ENCODE assay signal across 11 mouse cellular contexts in the genomic region with DNA sequence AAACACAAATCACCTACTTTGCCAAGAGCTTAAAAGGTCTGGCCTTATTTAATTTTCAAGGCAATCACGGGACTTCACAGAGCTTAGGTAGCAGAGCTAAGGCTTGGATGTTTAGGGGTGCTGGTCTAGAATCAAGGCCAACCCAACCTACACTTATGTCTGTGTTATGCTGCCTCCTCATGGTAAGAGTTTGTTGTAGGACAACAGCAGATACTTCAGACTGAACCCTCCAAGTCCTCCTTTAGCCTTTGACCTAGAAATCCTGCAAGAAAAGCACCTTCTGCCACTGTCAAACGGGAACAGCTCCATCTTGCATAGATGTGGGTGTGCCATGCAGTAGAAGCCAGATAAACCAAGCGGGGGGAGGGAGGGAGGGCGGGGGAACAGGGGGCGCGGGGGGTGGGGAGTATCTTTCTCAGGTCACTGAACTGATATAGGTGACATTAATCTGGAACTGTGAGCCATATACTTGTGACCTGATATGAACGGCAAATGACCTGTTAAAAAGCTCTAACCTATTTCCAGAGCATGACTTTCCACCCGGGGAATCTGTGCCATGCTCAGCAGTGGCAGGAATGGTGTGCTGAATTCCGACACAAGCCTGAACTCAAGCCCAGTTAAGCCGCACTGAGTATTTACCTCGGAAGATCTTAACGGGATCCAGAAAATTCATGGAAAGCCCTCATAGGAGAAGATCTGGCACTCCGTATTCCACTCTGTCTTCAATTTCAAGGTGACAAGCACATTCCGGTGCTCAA.
DNase-seq lines count a peak whose midpoint lies in the region; ATAC-seq and TF ChIP-seq lines count a peak whose summit lies in the region.
"Had no signal": no experiment of that assay in that cellular context is flagged by ENCODE, and none has a peak within 500 bp of the region (broad histone marks: within the 10 kb centered on the region; RNA-seq: fewer than 3 reads in every experiment).

No protein-coding gene starts in this region.

- no peaks in the 10 kb centered on the region for H3K27me3 ChIP-seq in MEL (ENCODE audit: control insufficient read depth in 1 of 2, insufficient read depth in 2 of 2, low read length in 2 of 2)
- H3K27me3 ChIP-seq in hindbrain, embryonic 10.5 days (ENCODE audit: insufficient read depth, poor library complexity, severe bottlenecking), result no peaks in the 10 kb centered on the region
- H3K27me3 ChIP-seq: embryonic facial prominence, embryonic 13.5 days; intestine, embryonic 15.5 days; neural tube, embryonic 15.5 days had no signal

- TF ChIP-seq EP300 in MEL (IDR thresholded peaks at IDR 0.05; ENCODE audit: low read depth in 1 of 2, low read length in 2 of 2), result no peak

- no peak; the same call in 1 of the 2 replicates for TF ChIP-seq RAD21 in MEL (IDR thresholded peaks at IDR 0.05; ENCODE audit: low read depth, low read length)

- no peaks in the 10 kb centered on the region for H3K36me3 ChIP-seq in MEL (ENCODE audit: control insufficient read depth in 1 of 2, insufficient read depth in 2 of 2, low read length in 2 of 2)
- no peaks in the 10 kb centered on the region for H3K36me3 ChIP-seq in hindbrain, embryonic 10.5 days
- H3K36me3 ChIP-seq: embryonic facial prominence, embryonic 13.5 days; intestine, embryonic 15.5 days; neural tube, embryonic 15.5 days had no signal

- no peaks in the 10 kb centered on the region for H3K79me2 ChIP-seq in MEL (ENCODE audit: control insufficient read depth, insufficient read depth, low read length, poor library complexity)

- H3K27ac ChIP-seq in layer of hippocampus, adult 2 months, result no peak overlapping the region
- no peak overlapping the region for H3K27ac ChIP-seq in MEL (ENCODE audit: control insufficient read depth, low read depth, low read length)
- no peak overlapping the region for H3K27ac ChIP-seq in cortical plate, adult 2 months (ENCODE audit: insufficient read depth, low read length)
- no peak overlapping the region for H3K27ac ChIP-seq in hindbrain, embryonic 10.5 days
- H3K27ac ChIP-seq: embryonic facial prominence, embryonic 13.5 days; intestine, embryonic 15.5 days; neural tube, embryonic 15.5 days had no signal

- no peak overlapping the region for H3K9ac ChIP-seq in MEL (ENCODE audit: control insufficient read depth, low read depth, low read length, poor library complexity, severe bottlenecking)
- H3K9ac ChIP-seq: embryonic facial prominence, embryonic 13.5 days; intestine, embryonic 15.5 days; neural tube, embryonic 15.5 days had no signal

- 88% methylated on average over 14 of the region's 14 CpGs for WGBS in hindbrain, embryonic 10.5 days

- peak; percentile 32 for ATAC-seq in inflammation-experienced regulatory T-cells, adult 6 months
- ATAC-seq: intestine, embryonic 15.5 days had no signal

- H3K9me3 ChIP-seq in MEL (replicated peaks; ENCODE audit: insufficient read depth, low read length), result no peaks in the 10 kb centered on the region
- H3K9me3 ChIP-seq in hindbrain, embryonic 10.5 days, result no peaks in the 10 kb centered on the region
- H3K9me3 ChIP-seq: embryonic facial prominence, embryonic 13.5 days; intestine, embryonic 15.5 days; neural tube, embryonic 15.5 days had no signal

- no peak for DNase-seq in layer of hippocampus, adult 2 months (ENCODE audit: low spot score in 2 of 2)
- no peak for DNase-seq in layer of hippocampus, postnatal 25 days (ENCODE audit: extremely low spot score in 1 of 2, low spot score in 1 of 2)
- DNase-seq in MEL (ENCODE audit: low read depth, low spot score), result peak; percentile 4
- DNase-seq in hindbrain, embryonic 10.5 days (ENCODE audit: low spot score), result no peak
- no peak for DNase-seq in spleen, postnatal 36 days (ENCODE audit: low spot score in 2 of 2)
- DNase-seq in thymus, postnatal 14 days, result no peak

- TF ChIP-seq POLR2A in MEL (IDR thresholded peaks at IDR 0.05; ENCODE audit: control insufficient read depth in 1 of 2, insufficient read depth in 1 of 2, low read depth in 1 of 2, low read length in 2 of 2, poor library complexity in 1 of 2), result no peak
- TF ChIP-seq POLR2A in cortical plate, adult 2 months (IDR thresholded peaks at IDR 0.05; ENCODE audit: extremely low read depth, insufficient read depth, low read length), result no peak

- H3K4me1 ChIP-seq in MEL (ENCODE audit: control insufficient read depth in 1 of 2, insufficient read depth in 2 of 2, low read length in 2 of 2), result no peaks in the 10 kb centered on the region
- no peaks in the 10 kb centered on the region for H3K4me1 ChIP-seq in cortical plate, adult 2 months (ENCODE audit: control insufficient read depth, insufficient read depth, low read length)
- H3K4me1 ChIP-seq in hindbrain, embryonic 10.5 days (replicated peaks), result no peaks in the 10 kb centered on the region
- H3K4me1 ChIP-seq: intestine, embryonic 15.5 days; neural tube, embryonic 15.5 days had no signal

- H3K4me3 ChIP-seq in layer of hippocampus, adult 2 months, result no peak overlapping the region
- no peak overlapping the region for H3K4me3 ChIP-seq in MEL (ENCODE audit: control insufficient read depth in 1 of 2, insufficient read depth in 1 of 2, low read depth in 2 of 2, low read length in 2 of 2)
- no peak overlapping the region for H3K4me3 ChIP-seq in cortical plate, adult 2 months (ENCODE audit: insufficient read depth, low read length)
- no peak overlapping the region for H3K4me3 ChIP-seq in hindbrain, embryonic 10.5 days
- H3K4me3 ChIP-seq: embryonic facial prominence, embryonic 13.5 days; intestine, embryonic 15.5 days; neural tube, embryonic 15.5 days had no signal

- peak; percentile 43 for TF ChIP-seq CTCF in layer of hippocampus, adult 2 months (conservative IDR thresholded peaks at IDR 0.05)
- TF ChIP-seq CTCF in MEL (IDR thresholded peaks at IDR 0.05 in 2 of 3, conservative IDR thresholded peaks at IDR 0.05 in 1 of 3; ENCODE audit: control insufficient read depth in 1 of 3, insufficient read depth in 1 of 3, low read depth in 2 of 3, low read length in 3 of 3, poor library complexity in 1 of 3, severe bottlenecking in 1 of 3), result no peak; a peak in 1 of 6 replicates
- TF ChIP-seq CTCF in cortical plate, adult 2 months (IDR thresholded peaks at IDR 0.05; ENCODE audit: extremely low read depth, insufficient read depth, low read length), result peak; percentile 9; the same call in 1 of the 2 replicates

TF ChIP-seq in MEL, 35 proteins besides CTCF, POLR2A, EP300 and RAD21:
- TF ChIP-seq CHD1 (IDR thresholded peaks at IDR 0.05; ENCODE audit: low read depth, low read length) (no peak), SMC3 (IDR thresholded peaks at IDR 0.05; ENCODE audit: low read depth, low read length) (0 out of 2 replicates have a peak, but pooled peaks have one; percentile 7)

Comparison
In these comparisons a context has a peak if more than half of its experiments do, and no peak if none do; other contexts are left out.
1. CTCF ChIP-seq: peak in layer of hippocampus, adult 2 months (single experiment) and cortical plate, adult 2 months (single experiment); none in MEL (0 of 3).